Comparison of ENCODE assay signal across 8 mouse cellular contexts in genomic region chr15:91709207-91710130, GRCm38 (mm10). TPM values are rescaled to one million over a fixed set of nuclear protein-coding genes. Genes with fewer than 3 reads are reported as not detected.
A peak's percentile ranks its signal among the peaks of the same experiment; 100 is the strongest.
DNase-seq lines count a peak whose midpoint lies in the region; ATAC-seq and TF ChIP-seq lines count a peak whose summit lies in the region.

No protein-coding gene starts in this region.

- no peak for TF ChIP-seq POLR2A in brain, embryonic 14.5 days (IDR thresholded peaks at IDR 0.05; ENCODE audit: borderline replicate concordance, extremely low read depth, insufficient read depth, insufficient read length, poor library complexity, severe bottlenecking)
- TF ChIP-seq POLR2A in kidney, adult 2 months (IDR thresholded peaks at IDR 0.05; ENCODE audit: low read depth, low read length) = no peak

- no peaks in the 10 kb centered on the region for H3K36me3 ChIP-seq in kidney, embryonic 14.5 days (ENCODE audit: control insufficient read depth, insufficient read depth, low read length)
- H3K36me3 ChIP-seq in forebrain, embryonic 13.5 days (ENCODE audit: poor library complexity, severe bottlenecking) = no peaks in the 10 kb centered on the region
- no peaks in the 10 kb centered on the region for H3K36me3 ChIP-seq in midbrain, embryonic 10.5 days
- H3K36me3 ChIP-seq in kidney, adult 2 months (ENCODE audit: control insufficient read depth, insufficient read depth, low read length) = peaks cover 11% of the 10 kb centered on the region

- H3K27ac ChIP-seq in kidney, embryonic 14.5 days (ENCODE audit: low read depth, low read length) = no peak overlapping the region
- no peak overlapping the region for H3K27ac ChIP-seq in forebrain, embryonic 13.5 days
- H3K27ac ChIP-seq in midbrain, embryonic 10.5 days (replicated peaks) = no peak overlapping the region
- H3K27ac ChIP-seq in kidney, adult 2 months (ENCODE audit: insufficient read depth, low read depth, low read length) = no peak overlapping the region

- ATAC-seq in kidney, embryonic 14.5 days (ENCODE audit: low FRiP score, low TSS enrichment) = peak; percentile 16; the same call in 1 of the 2 replicates
- ATAC-seq in forebrain, embryonic 13.5 days = peak; percentile 58; the same call in 1 of the 2 replicates
- ATAC-seq in CD4-positive, CD25-positive, alpha-beta regulatory T cell, adult 4 months = no peak

- H3K9ac ChIP-seq in kidney, embryonic 14.5 days (ENCODE audit: low read depth, low read length) = no peak overlapping the region
- no peak overlapping the region for H3K9ac ChIP-seq in forebrain, embryonic 13.5 days

- peak overlapping the region; percentile 35 for H3K4me2 ChIP-seq in kidney, embryonic 14.5 days (replicated peaks; ENCODE audit: low read depth, low read length)
- H3K4me2 ChIP-seq in forebrain, embryonic 13.5 days = peak overlapping the region; percentile 51

- WGBS in kidney, embryonic 14.5 days = 41% methylated on average over 29 of the region's 29 CpGs
- 26% methylated on average over 29 of the region's 29 CpGs for WGBS in forebrain, embryonic 13.5 days
- WGBS in midbrain, embryonic 10.5 days = 32% methylated on average over 29 of the region's 29 CpGs
- WGBS in kidney, adult 2 months = 72% methylated on average over 29 of the region's 29 CpGs

- peak; percentile 53; the same call in 1 of the 2 replicates for TF ChIP-seq CTCF in brain, embryonic 14.5 days (IDR thresholded peaks at IDR 0.05; ENCODE audit: borderline replicate concordance, extremely low read depth, insufficient read depth, insufficient read length)
- no peak for TF ChIP-seq CTCF in kidney, adult 2 months (conservative IDR thresholded peaks at IDR 0.05; ENCODE audit: insufficient read depth, insufficient read length, low read depth, low read length)

- no peaks in the 10 kb centered on the region for H3K27me3 ChIP-seq in kidney, embryonic 14.5 days (ENCODE audit: control insufficient read depth, insufficient read depth, low read length)
- no peaks in the 10 kb centered on the region for H3K27me3 ChIP-seq in forebrain, embryonic 13.5 days
- peaks cover 8% of the 10 kb centered on the region; the same call in 1 of the 2 replicates for H3K27me3 ChIP-seq in midbrain, embryonic 10.5 days (ENCODE audit: low read depth, poor library complexity, severe bottlenecking)
- H3K27me3 ChIP-seq in kidney, adult 2 months (replicated peaks; ENCODE audit: control insufficient read depth, insufficient read depth, low read length) = no peaks in the 10 kb centered on the region

- H3K4me3 ChIP-seq in kidney, embryonic 14.5 days (ENCODE audit: low read length) = peak overlapping the region; percentile 23; the same call in 1 of the 2 replicates
- peak overlapping the region; percentile 30 for H3K4me3 ChIP-seq in forebrain, embryonic 13.5 days
- peak overlapping the region; percentile 49 for H3K4me3 ChIP-seq in midbrain, embryonic 10.5 days
- H3K4me3 ChIP-seq in kidney, adult 2 months (ENCODE audit: insufficient read depth, low read depth, low read length) = no peak overlapping the region

- no peaks in the 10 kb centered on the region for H3K9me3 ChIP-seq in kidney, embryonic 14.5 days (ENCODE audit: control insufficient read depth, low read length)
- no peaks in the 10 kb centered on the region for H3K9me3 ChIP-seq in forebrain, embryonic 13.5 days (replicated peaks)
- H3K9me3 ChIP-seq in midbrain, embryonic 10.5 days (replicated peaks) = no peaks in the 10 kb centered on the region

- no peak for DNase-seq in kidney, postnatal 10 days
- peak; percentile 74 for DNase-seq in brain, embryonic 14.5 days (ENCODE audit: low read depth)
- DNase-seq in midbrain, embryonic 10.5 days (ENCODE audit: low spot score) = peak; percentile 14
- no peak for DNase-seq in frontal cortex, postnatal 25 days (ENCODE audit: low spot score in 2 of 2)
- DNase-seq in kidney, adult 2 months = no peak

- H3K4me1 ChIP-seq in kidney, embryonic 14.5 days (ENCODE audit: control insufficient read depth, insufficient read depth, low read length) = no peaks in the 10 kb centered on the region
- no peaks in the 10 kb centered on the region for H3K4me1 ChIP-seq in forebrain, embryonic 13.5 days
- peaks cover 6% of the 10 kb centered on the region for H3K4me1 ChIP-seq in midbrain, embryonic 10.5 days
- H3K4me1 ChIP-seq in kidney, adult 2 months (ENCODE audit: control insufficient read depth, insufficient read depth, low read length) = 0 out of 2 replicates have a peak, but pooled peaks cover 1% of the 10 kb centered on the region

RNA-seq across cellular contexts. Expression of gene Lrrk2, which starts 36.5 kb away (rescaled TPM):
- 5.1 and 7.0 TPM in 2 replicates for polyA plus RNA-seq in kidney, embryonic 14.5 days (2014; fragmentation: Nextera tagmentation; extraction: Ambion mirVana)
- 1.2 and 2.3 TPM in 2 replicates for polyA plus RNA-seq in brain, embryonic 14.5 days (2012; rRNA removed)
- polyA plus RNA-seq in forebrain, embryonic 13.5 days (2015; fragmentation: Nextera tagmentation; extraction: Ambion mirVana) = 1.4 and 1.9 TPM in 2 replicates
- 1.8 and 2.1 TPM in 2 replicates for polyA plus RNA-seq in midbrain, embryonic 10.5 days (2016; fragmentation: Nextera tagmentation; extraction: Ambion mirVana)
- under 1 TPM in 1 of 2 experiments, not detected in 1; 0.37 TPM for polyA plus RNA-seq in CD4-positive, CD25-positive, alpha-beta regulatory T cell, adult 4 months (2017; shearing (Covaris generic))
- 17.7 and 18.2 TPM in 2 replicates for polyA plus RNA-seq in kidney, adult 2 months (2012; rRNA removed)

Comparison
In these comparisons a context has a peak if more than half of its experiments do, and no peak if none do; other contexts are left out.
1. DNase-seq: peak in brain, embryonic 14.5 days (single experiment) and midbrain, embryonic 10.5 days (single experiment); none in kidney, postnatal 10 days (single experiment), frontal cortex, postnatal 25 days (0 of 2) and kidney, adult 2 months (single experiment).